Mouse (Mus musculus): Measurements from ENCODE around the gene Cd300lf. TPM values are rescaled to one million over a fixed set of nuclear protein-coding genes. Genes with fewer than 3 reads are reported as not detected.

The Cd300lf gene
- total and polyA plus RNA-seq, 3 experiments: 15.5 to 36.9 (median 35.3) TPM

- peak overlapping the region in 1 of 3 experiments; percentile 60 for H3K4me3 ChIP-seq (replicated peaks in 1 of 3; ENCODE audit: low read depth in 2 of 3, low read length in 2 of 3, poor library complexity in 1 of 3)
- DNase-seq (ENCODE audit: extremely low read depth): peak; percentile 94
- dilution Hi-C loops (cut with MboI; ENCODE audit: extremely low pct_ligation_motif_present, extremely low pct_unique_long_range_greater_than_20kb, low sequenced_read_pairs): no loop called here
- no peaks in the 10 kb centered on the region for H3K27me3 ChIP-seq (replicated peaks)
- H3K27ac ChIP-seq (ENCODE audit: insufficient read depth, low read depth): peak overlapping the region; percentile 83
- H3K9me3 ChIP-seq (replicated peaks; ENCODE audit: low read length): peaks cover 8% of the 10 kb centered on the region
- no peaks in the 10 kb centered on the region for H3K36me3 ChIP-seq (replicated peaks in 1 of 2; ENCODE audit: control insufficient read depth in 1 of 2, insufficient read depth in 1 of 2, low read length in 1 of 2)
- H3K4me1 ChIP-seq (ENCODE audit: control insufficient read depth in 1 of 2, insufficient read depth in 2 of 2): peaks cover 35 to 77% of the 10 kb centered on the region in 2 experiments
- H3K4me2 ChIP-seq (ENCODE audit: insufficient read depth, low read depth, poor library complexity, severe bottlenecking): no peak overlapping the region
- no peak overlapping the region for H3K9ac ChIP-seq (ENCODE audit: insufficient read depth, low read depth)
- in situ Hi-C loops (cut with MboI; ENCODE audit: low pct_ligation_motif_present, low pct_unique_long_range_greater_than_20kb, low sequenced_read_pairs): no loop called here
- no peaks in the 10 kb centered on the region for H3K79me2 ChIP-seq (replicated peaks; ENCODE audit: control insufficient read depth, extremely low read depth, insufficient read depth, poor library complexity, severe bottlenecking)
- TF ChIP-seq TCF12 (IDR thresholded peaks at IDR 0.05; ENCODE audit: low read depth, low read length) (peak; percentile 100), EP300 (IDR thresholded peaks at IDR 0.05; ENCODE audit: low read length) (peak; percentile 100), CHD1 (IDR thresholded peaks at IDR 0.05; ENCODE audit: low read depth, low read length) (no peak), JUND (conservative IDR thresholded peaks at IDR 0.05; ENCODE audit: low read depth, low read length) (peak; percentile 100), RCOR1 (conservative IDR thresholded peaks at IDR 0.05; ENCODE audit: low read depth, low read length) (peak; percentile 100), MYC (IDR thresholded peaks at IDR 0.05; ENCODE audit: low read depth, low read length) (peak; percentile 93), CTCF (conservative IDR thresholded peaks at IDR 0.05 in 1 of 2, IDR thresholded peaks at IDR 0.05 in 1 of 2; ENCODE audit: low read depth in 2 of 2, low read length in 2 of 2) (no peak), ZMIZ1 (IDR thresholded peaks at IDR 0.05; ENCODE audit: low read depth, low read length) (peak; percentile 88), E2F4 (IDR thresholded peaks at IDR 0.05; ENCODE audit: insufficient replicate concordance, low read depth, low read length) (no peak), ZKSCAN1 (IDR thresholded peaks at IDR 0.05; ENCODE audit: borderline replicate concordance, low read depth, low read length) (no peak), MXI1 (IDR thresholded peaks at IDR 0.05; ENCODE audit: low read depth, low read length) (no peak; the same call in 1 of the 2 replicates), PAX5 (IDR thresholded peaks at IDR 0.05; ENCODE audit: low read length) (no peak), MAZ (IDR thresholded peaks at IDR 0.05; ENCODE audit: low read depth, low read length) (peak; percentile 92), KAT2A (IDR thresholded peaks at IDR 0.05; ENCODE audit: insufficient replicate concordance, low read length) (0 out of 2 replicates have a peak, but pooled peaks have one; percentile 40), MEF2A (IDR thresholded peaks at IDR 0.05; ENCODE audit: borderline replicate concordance, low read depth, low read length) (peak; percentile 99), NRF1 (IDR thresholded peaks at IDR 0.05; ENCODE audit: low read depth, low read length) (no peak), USF2 (conservative IDR thresholded peaks at IDR 0.05; ENCODE audit: low read depth, low read length) (no peak), SMC3 (IDR thresholded peaks at IDR 0.05; ENCODE audit: low read depth, low read length) (peak; percentile 37), ZC3H11A (IDR thresholded peaks at IDR 0.05; ENCODE audit: low read depth, low read length) (no peak; the same call in 1 of the 2 replicates), POLR2A (IDR thresholded peaks at IDR 0.05; ENCODE audit: low read depth, low read length) (no peak), IRF4 (IDR thresholded peaks at IDR 0.05; ENCODE audit: low read depth, low read length) (peak; percentile 100), MAX (IDR thresholded peaks at IDR 0.05; ENCODE audit: low read length) (peak; percentile 76; the same call in 1 of the 2 replicates), CHD2 (IDR thresholded peaks at IDR 0.05; ENCODE audit: low read length) (peak; percentile 96), JUN (IDR thresholded peaks at IDR 0.05; ENCODE audit: insufficient read depth, low read depth, low read length) (peak; percentile 99), TBP (conservative IDR thresholded peaks at IDR 0.05; ENCODE audit: low read depth, low read length) (no peak), ZNF384 (IDR thresholded peaks at IDR 0.05; ENCODE audit: low read depth, low read length) (peak; percentile 54), BHLHE40 (IDR thresholded peaks at IDR 0.05; ENCODE audit: low read depth, low read length) (peak; percentile 97), USF1 (IDR thresholded peaks at IDR 0.05; ENCODE audit: low read depth, low read length) (no peak), UBTF (IDR thresholded peaks at IDR 0.05; ENCODE audit: low read depth, low read length) (no peak), POLR2AphosphoS2 (IDR thresholded peaks at IDR 0.05; ENCODE audit: low read depth, low read length) (no peak), SIN3A (IDR thresholded peaks at IDR 0.05; ENCODE audit: low read length) (peak; percentile 91), GABPA (IDR thresholded peaks at IDR 0.05; ENCODE audit: insufficient replicate concordance, low read depth, low read length) (no peak), RAD21 (IDR thresholded peaks at IDR 0.05; ENCODE audit: low read depth, low read length) (peak; percentile 25), ETS1 (conservative IDR thresholded peaks at IDR 0.05; ENCODE audit: low read depth, low read length) (peak; percentile 95), NELFE (IDR thresholded peaks at IDR 0.05; ENCODE audit: low read depth, low read length) (peak; percentile 58; the same call in 1 of the 2 replicates), ELF1 (IDR thresholded peaks at IDR 0.05; ENCODE audit: low read depth, low read length) (peak; percentile 19; the same call in 1 of the 2 replicates), MAFK (IDR thresholded peaks at IDR 0.05; ENCODE audit: insufficient replicate concordance, low read length) (peak; percentile 92), HCFC1 (IDR thresholded peaks at IDR 0.05; ENCODE audit: low read depth, low read length) (peak; percentile 55)
Observed at GRCm38 (mm10) chr11:115106638-115107037, 27.2 kb downstream of the Cd300lf start.
